Mouse (Mus musculus) monocyte, adult 5-6 weeks (primary cell): ENCODE measurements around the gene Fgfr2. TPM values are rescaled to one million over a fixed set of nuclear protein-coding genes. Genes with fewer than 3 reads are reported as not detected.

Experiments used
- ATAC-seq: fragments of 153-309, 156-312 bp; replicated peaks from 2 replicates; pipeline ENCODE4 v1.8.0; 2017; ENCODE audit warnings: mild to moderate bottlenecking; ENCODE audit not compliant: low TSS enrichment, insufficient number of reproducible peaks, severe bottlenecking, poor library complexity, low FRiP score
- total RNA-seq: library from RNA; stranded (forward); fragments of 200-1000, 200-491, 200-594 nt; gene quantifications from 3 replicates; pipeline ENCODE4 v1.2.3, GENCODE M21; 2017

The Fgfr2 gene
- total RNA-seq, 1 experiment from 2014 or later, result not detected

DNA sequence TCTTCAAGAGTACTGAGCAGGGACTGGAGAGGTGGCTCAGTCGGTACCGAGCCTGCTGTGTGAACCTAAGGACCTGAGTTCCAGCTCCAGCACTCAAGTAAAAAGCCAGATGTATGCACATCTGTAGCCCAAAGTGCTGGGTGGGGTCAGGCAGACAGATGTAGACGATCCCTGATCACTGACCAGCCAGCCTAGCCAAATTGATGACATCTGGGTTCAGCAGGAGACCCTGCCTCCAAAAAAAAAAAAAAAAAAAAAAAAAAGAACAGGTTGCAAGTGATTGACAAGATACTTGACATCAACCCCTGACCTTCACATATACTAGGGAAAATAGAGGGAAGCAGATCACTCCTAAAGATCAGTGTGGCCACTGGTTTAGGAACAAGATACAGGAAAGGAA is 2334.2 kb downstream of the Fgfr2 start:
- ATAC-seq, result no peak

DNA sequence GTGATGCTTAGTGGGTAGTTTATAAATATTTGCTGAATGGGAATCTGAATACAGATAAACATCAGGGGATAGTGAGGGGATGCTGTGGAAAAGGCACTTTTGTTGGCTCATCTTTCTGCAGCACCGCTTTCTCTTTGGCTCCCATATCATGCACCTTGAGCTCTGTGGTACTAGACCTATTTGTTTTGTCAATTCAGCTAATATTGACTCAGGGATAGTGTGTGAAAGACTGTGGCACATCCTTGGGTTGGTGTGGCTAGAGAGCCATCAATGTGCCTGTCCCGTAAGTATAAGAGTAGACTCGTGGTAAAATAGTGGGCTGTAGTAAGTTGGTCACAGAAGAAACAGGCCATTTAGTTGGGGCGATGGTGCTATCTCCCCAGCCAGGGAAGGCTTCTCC is 2335.6 kb downstream of the Fgfr2 start:
- no peak for ATAC-seq

DNA sequence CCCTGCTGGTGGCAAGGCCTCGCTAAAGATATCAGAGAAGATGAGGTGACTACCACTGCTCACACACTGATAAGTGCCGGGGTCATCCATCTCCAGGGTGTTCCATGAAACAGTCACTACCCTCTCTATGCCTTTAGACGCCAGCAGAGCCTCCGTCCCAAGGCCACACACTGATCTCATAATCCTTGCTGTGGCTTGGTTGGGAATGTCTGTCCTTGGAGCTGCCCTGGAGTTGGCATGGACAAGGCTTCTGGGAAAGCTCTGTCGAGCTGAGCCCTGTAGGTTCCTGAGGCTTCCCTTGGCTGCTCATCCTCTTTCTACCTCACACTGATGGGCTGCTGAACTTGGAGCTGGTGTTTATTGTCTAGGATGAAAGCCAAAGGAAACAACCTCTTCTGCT is 2336.4 kb downstream of the Fgfr2 start:
- ATAC-seq, result no peak

DNA sequence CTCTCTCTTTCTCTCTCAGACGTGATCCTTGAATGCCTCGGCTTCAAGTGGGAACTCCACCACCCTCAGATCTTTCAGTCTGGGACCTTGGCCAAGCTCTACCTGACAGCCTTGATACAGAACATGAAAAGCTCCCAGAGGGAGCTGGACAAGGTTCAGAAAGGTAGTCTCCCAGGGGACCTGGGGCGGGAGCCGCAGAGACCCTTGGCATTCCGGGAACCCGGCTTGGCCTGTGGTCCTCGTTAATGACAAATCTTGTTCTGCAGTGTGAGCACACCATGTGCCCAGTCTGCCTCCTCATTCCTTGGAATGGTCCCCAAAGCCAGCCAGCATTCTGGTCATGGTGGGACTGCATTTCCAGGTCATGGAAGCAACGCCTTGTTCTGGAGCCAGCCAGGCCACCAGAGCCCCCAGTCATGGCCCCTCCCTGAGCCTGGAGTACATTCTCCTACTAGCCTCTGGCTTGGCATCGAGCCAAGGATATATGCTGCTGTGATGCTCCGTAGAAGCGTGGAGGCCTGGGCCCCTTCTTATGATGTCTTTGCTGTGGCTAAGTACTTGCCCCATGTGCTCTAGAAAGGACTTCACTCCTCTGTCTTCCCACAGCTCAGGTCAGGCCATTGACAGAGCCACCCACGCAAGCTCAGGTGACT is 2337.1 kb downstream of the Fgfr2 start:
- no peak for ATAC-seq

DNA sequence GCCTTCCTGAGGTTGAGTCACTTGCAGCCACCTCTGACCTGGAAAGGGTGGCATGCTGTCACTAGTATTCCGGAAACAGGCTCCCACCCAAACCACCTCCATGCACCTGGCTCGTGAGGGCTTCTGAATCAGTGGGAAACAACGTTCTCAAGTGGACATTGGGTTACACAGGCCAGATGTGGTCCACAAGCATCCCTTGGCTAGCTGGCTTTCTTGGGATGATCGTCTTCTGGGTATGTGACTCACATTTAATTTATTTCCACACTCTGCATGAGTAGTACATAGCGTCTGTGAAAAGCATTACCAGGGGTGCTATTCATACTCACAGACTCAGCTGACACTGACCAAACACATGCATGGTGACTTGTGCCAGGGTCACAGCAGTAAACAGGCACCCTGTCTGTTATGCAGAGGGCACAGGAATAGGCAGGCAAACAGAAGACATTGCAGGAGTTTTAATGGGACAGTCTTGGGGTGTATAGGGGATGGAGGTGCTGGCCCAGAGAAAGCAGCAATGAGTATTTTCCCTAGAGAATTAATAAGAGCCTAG is 2340.6 kb downstream of the Fgfr2 start:
- ATAC-seq, result no peak

DNA sequence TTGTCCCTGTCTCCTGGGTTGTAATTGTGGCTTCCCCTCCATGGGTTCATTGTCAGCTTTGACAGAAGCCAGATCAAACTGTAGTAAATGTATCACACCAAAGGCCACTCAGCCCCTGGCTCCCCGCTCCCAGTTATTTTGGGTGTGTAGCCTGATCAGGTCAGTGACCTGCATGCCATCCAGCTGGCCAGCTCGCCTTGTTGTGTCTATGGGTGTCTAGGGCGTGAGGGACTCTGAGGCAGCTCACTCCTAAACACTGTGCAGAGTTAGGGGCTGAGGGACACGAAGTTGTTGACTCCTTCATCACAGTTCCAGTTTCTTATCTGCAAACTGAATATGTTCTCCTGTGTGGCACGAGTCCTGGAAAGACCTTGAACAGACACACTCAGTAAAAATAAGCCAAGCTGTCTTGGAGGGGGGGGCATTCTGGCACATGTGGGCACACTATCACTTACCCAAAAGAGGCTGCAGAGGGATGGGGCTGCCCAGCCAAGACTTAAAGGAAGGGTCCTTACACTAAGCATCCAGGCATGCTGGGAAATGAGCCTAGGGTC is 2342.2 kb downstream of the Fgfr2 start:
- ATAC-seq, result no peak

DNA sequence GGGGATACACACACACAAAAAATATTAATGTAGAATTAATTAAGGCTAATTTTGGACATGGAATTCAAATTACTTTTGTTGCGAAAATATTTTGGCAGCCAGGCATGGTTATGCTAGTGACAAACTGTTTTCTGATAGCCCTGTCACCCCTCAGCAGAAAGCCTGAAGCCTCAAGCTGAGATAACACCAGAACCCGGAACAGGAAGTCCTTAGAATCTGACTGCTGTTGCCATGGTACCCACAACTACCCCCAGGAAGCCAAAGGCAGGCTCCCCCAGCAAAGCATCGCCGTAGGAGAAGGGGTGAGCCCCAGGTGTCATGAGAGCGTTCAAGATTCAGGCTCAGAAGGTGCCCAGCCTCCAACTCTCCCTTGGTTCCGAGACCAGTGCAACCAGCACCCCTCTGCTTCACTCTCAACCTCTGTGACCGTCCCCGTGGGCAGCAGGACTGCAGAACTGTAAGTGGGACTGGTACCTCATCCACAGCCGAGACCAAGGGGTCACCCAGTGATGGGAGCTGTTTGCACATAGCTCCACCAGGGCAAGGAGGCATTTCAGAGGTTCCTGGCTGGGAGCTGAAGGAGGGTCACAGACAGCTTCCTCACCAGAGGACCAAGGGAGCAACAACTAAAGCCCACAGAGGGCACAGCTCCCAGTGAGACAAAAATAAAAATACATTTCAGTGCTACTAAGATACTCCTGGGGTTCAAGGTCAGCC is 2349.1 kb downstream of the Fgfr2 start, which contains the start of gene Btbd16:
Gene Btbd16 (plus strand): TSS at position 156 of the 717 bp plus-strand sequence.
- 0 out of 2 replicates have a peak, but pooled peaks have one; percentile 7 for ATAC-seq

DNA sequence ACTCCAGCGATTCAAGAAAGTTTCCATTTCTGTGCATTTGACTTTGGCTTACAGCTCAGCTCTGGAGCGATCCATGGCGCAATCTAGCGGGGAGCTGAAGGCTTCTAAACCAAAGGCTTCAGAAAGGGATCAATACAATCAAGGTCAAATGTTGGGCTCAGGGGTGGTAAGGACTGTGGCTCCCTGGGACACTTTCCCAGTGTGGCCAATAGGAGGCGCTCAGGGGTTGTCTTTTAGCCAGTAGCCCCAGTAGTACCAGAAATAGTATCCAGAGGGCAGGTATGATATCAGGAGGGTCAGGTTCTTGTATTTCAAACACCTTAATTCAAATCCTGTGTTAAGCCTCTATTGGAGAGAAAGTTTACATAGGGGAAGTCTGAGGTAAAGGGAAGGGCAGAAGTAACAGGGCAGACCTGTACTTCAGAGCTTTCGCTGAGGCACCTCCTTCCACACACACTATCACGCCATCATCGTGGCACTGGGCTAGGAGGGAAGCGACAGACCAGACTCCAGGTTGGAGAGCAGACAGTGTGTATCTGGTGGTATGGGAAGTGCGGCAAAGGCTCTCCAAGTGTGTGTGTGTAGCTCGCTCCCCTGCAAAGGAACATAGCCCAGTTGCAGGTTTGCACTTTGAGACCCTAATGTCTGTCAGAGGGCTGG is 2349.8 kb downstream of the Fgfr2 start:
- no peak; the same call in 1 of the 2 replicates for ATAC-seq

DNA sequence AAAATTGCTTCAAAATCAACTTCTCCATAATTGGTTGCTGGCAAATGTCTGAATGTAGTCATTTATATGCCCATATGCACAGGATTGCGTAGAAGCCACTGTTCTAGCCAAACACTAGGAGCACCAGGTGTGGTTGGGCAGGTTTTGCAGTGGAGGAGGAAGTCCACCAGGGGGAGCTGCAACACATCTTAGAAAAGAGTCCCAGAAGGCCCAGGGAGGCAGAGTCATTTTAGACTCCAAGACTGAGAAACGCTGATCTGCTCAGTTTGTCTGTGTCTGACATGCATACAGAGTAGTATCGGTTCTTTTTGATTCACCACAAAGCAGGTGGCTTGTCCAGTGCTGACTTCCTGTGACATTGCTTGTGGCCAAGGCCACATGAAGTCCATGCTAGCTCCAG is 2352.4 kb downstream of the Fgfr2 start:
- ATAC-seq, result peak; percentile 74

DNA sequence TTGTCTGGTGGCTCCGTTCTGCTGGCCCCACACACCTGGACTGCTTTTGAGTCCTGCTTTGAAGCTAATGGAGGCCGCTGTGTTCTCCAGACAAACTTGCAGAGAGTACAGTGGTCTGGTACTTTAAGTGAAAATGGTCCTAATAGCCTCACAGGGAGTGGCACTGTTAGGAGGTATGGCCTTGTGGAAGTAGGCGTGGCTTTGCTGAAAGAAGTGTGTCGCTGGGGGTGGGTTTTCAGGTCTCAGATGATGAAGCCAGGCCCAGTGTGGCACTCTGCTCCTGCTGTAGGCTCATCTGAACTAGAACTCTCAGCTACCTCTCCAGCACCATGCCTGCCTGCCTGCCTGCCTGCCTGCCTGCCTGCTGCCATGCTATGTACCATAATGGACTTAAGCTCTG is 2355.0 kb downstream of the Fgfr2 start:
- ATAC-seq, result no peak

DNA sequence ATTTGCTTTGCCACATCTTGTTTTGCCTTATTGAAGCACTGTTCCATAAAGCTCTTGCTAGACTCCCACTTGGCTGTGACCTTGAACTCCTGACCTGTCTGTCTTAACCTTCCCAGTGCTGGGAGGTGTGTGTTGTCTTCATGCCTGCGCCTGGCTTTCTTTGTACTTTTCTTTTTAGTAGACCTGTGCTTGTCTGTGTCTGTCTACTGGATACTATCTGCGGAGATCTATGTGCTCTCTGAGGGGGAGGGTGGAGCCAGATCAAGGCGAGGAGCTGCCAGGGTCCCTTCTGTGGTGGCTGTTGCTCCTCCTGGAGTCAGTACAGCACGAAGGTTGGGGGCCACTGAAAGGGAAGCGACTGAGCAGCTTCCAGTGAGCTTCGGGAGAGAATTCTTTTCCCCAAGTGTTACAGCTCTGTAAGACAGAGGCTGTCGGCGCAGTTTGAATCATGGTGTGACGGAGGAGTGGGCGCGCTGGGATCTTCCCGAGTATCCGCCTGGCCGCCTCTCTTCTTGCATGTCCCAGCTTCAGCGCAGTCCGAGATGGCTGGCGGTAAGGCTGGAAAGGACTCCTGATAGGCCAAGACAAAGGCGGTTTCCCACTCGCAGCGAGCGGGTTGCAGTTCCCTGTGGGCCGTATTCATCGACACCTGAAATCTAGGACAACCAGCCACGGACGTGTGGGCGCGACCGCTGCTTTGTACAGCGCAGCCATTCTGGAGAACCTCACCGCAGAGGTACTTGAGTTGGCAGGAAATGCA is 2356.6 kb downstream of the Fgfr2 start:
- no peak for ATAC-seq

DNA sequence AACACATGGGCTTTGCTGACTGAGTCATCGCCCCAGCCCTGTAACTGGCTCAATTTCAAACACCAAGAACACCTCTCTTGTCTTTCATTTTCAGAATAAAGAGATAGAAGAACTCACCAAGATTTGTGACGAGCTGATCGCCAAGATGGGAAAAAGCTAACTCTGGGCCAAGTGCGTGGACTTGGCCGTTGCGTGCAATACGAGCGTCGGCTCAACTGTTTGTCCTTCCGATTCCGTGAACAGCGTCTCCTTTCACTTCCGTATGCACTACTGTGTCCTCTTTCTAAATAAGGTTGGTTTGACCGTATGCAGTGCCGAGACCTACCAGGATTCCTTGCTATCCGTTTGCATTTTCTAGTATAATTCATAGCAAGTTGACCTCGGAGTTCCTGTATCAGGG is 2359.0 kb downstream of the Fgfr2 start:
- no peak for ATAC-seq

DNA sequence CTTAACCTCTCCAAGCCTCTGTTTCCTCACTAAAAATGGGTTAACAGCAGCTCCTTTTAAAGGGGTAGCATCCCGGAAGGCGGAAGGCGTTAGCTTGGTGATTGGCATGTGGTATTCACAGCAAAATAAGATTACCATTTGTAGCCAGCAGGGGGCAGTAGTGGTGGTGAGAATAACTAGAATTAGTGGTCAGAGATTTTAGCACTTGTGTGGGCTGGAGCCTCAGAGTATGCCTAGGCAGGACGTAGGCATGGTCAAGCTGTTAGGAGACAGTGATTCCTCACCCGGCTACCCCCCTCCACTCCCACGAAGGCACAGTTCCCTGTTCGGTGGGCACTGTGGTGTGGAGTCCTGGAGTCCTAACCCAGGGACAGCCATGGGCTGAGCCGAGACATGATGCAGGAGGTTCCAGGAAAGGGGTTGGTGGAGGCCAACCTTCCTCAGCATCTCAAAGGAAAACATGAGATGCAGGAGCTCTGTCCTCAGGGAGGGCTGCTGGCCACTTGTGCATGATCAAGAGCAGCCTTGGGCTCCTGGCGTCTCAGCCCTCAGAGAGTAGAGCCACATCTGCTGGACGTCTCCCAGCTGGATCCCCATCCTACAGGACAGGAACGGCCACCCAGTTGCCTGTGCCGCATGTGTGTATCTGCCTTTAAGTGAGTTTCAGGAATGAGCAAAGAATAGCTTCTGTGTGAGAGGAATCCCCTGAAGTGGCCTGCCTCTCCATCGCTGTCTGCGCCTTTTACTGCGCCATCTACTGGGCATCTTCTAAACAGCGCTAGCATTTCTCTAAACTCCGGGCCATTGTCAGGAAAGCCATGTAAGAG is 2360.9 kb downstream of the Fgfr2 start:
- ATAC-seq, result peak; percentile 62

DNA sequence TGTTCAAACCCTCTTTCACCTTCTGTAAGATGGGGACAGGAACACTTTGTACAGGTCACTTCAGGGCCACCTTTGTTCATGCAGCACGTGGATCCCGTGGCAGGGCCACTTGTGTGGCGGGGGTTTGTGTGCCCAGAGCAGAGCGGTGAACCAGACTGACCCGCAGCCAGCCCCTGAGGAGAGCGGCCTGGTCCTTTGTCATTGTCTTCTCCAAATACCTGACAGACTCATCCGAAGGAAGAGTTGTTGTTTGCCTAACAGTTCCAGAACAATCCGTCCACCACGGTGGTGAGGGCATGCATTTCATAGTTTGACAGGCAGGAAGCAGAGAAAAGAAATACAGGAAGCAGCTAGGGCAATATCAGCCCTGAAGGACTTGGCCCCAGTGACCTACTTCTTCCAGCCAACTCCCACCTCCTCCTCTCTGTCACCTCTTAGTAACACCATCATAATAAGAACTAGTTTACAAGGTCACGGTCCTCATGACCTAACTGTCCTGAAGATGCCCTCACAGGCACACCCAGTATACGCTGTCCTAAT is 2365.8 kb downstream of the Fgfr2 start:
- no peak for ATAC-seq

DNA sequence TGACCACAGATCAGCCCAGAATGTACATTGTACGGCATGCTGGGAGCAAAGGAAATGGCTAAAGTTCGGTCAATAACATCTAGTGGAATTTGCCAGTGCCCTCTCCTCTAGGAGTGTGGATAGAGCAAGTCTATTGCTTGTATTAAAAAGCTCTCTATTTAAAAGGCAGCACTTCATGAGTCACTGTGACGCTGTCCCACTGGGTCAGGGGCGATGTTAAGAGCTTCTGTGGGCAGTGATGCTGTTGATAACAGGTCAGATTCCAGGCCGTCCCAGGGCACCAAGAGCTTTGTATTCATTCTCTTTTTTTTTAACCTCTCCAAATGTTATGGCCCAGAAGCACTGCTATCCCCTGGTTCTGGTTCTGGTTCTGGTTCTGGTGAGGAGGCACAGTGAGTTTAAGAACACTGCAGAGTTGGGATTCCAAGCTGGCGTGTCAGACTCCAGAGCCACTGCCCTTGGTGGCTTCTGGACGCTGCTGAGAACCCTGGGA is 2366.8 kb downstream of the Fgfr2 start:
- ATAC-seq, result no peak

DNA sequence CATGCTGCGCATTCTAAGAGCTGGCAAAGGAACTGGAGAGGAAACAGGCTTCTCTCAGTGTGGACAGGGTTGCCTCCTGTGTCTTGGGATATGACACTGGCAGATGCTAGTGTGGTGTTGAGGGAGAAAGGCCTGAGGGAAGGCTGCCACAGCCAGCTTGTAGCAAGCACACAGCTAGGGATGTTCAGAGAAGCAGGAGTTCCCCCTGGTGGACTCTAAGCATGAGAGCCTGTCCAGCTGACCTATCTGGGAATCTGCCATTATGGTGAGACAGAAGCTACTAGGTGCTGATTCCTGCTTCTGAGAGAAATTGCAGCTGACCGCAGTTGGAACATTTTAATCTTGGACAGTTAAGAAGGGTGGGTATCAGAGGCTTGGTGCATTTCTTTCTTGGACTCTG is 2368.4 kb downstream of the Fgfr2 start:
- no peak for ATAC-seq

DNA sequence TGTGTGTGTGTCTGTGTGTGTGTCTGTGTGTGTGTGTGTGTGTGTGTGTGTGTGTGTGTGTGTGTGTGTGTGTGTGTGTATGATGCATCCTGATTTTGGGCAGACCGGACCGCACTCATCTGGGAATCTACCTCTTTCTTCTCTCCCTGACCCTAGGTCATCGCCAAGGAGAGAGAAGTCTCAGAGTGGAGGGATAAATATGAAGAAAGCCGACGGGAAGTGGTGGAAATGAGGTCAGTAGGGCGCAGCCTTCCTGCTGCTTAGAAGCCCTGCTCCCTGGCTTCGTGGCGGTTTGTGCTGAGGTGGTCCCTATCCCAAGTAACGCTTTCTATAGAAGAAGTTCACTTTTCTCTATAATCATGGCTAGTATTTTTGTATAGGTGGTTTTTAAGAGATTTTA is 2371.5 kb downstream of the Fgfr2 start:
- no peak for ATAC-seq
